Mouse (Mus musculus) liver, adult 2 months (tissue): ENCODE measurements at regions not wholly inside any gene's neighbourhood (a gene's known extent, or its start where the extent isn't known, plus 50 kb on each side); places are given as distances from the start of the nearest gene placed in this dataset.

ENCODE experiments used
- DNase-seq: peaks from one replicate; pipeline ENCODE4 v3.0.0-alpha.2; 2011; ENCODE audit warnings: low read depth, low spot score; ENCODE audit errors: extremely low read depth
- H3K27ac ChIP-seq: fragments of 200-500 bp; replicated peaks from 2 replicates; pipeline ENCODE4 v1.5.1; 2012; ENCODE audit warnings: low read depth, mild to moderate bottlenecking, control low read depth, inconsistent platforms, low read length; ENCODE audit not compliant: insufficient read depth
- H3K27me3 ChIP-seq: fragments of 200-500 bp; 2 replicates; pipeline ENCODE4 v1.6.1; 2012; ENCODE audit warnings: mild to moderate bottlenecking, moderate library complexity, low read length, inconsistent platforms; ENCODE audit not compliant: control insufficient read depth, insufficient read depth
- H3K36me3 ChIP-seq: fragments of 200-500 bp; 2 replicates; pipeline ENCODE4 v1.6.1; 2012; ENCODE audit warnings: low read length, inconsistent platforms; ENCODE audit not compliant: control insufficient read depth, insufficient read depth
- H3K4me1 ChIP-seq: fragments of 200-500 bp; 2 replicates; pipeline ENCODE4 v1.6.1; 2011; ENCODE audit warnings: low read length; ENCODE audit not compliant: control insufficient read depth, insufficient read depth
- H3K4me3 ChIP-seq: fragments of 200-500 bp; 2 replicates; pipeline ENCODE4 v1.5.1; 2011; ENCODE audit warnings: low read depth, mild to moderate bottlenecking, control low read depth, low read length, moderate library complexity; ENCODE audit not compliant: insufficient read depth
- H3K79me2 ChIP-seq: fragments of 200-500 bp; 2 replicates; pipeline ENCODE4 v1.6.1; 2012; ENCODE audit warnings: inconsistent platforms, mild to moderate bottlenecking, low read length, moderate library complexity; ENCODE audit not compliant: control insufficient read depth, insufficient read depth
- H3K9ac ChIP-seq: fragments of 200-500 bp; 2 replicates; pipeline ENCODE4 v1.6.1; 2012; ENCODE audit warnings: low read depth, mild to moderate bottlenecking, control low read depth, inconsistent platforms, low read length
- CTCF ChIP-seq: fragments of 200-500 bp; IDR thresholded peaks from 2 replicates; pipeline ENCODE4 v1.5.1; 2011; ENCODE audit warnings: low read depth, low read length, control low read depth
- POLR2A ChIP-seq: fragments of 200-500 bp; IDR thresholded peaks from 2 replicates; pipeline ENCODE4 v1.6.1; 2011; ENCODE audit warnings: low read length, control low read depth; ENCODE audit not compliant: insufficient read depth; ENCODE audit errors: extremely low read depth
- WGBS: fragments of 180-500 bp; shearing (Covaris S2); methylation state at CpG from one replicate; pipeline ENCODE4 v1.1.7; 2018; 5-methylcytosine and 5-hydroxymethylcytosine counted together

DNA sequence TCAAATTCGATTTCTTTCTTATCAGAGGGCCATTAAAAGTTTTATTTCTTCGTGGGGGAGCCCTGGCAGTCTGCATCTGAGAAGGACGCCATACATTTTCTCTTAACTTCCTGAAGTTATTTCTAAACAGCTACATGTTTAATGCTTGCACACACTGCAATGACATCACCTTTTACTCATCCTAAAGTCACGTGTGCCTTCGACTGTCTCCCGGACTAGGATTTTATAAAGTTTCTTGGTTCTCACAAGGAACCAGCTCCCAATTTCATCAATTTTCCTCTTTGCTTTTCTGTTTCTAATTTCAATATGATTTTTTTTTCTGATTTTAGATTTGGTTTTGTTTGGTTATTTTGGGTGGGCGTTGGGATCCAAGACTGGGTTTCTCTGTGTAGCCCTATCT lies 73.8 kb upstream of the Lrig3 start:
- 87% methylated on average over 7 of the region's 7 CpGs for WGBS
- TF ChIP-seq CTCF (no peak), POLR2A (no peak)
- Histone ChIP-seq H3K4me1 (no peaks in the 10 kb centered on the region; the same call in 1 of the 2 replicates), H3K27ac (no peak overlapping the region), H3K79me2 (no peaks in the 10 kb centered on the region), H3K9ac (no peak overlapping the region), H3K4me3 (no peak overlapping the region), H3K27me3 (no peaks in the 10 kb centered on the region), H3K36me3 (no peaks in the 10 kb centered on the region)
- no peak for DNase-seq

DNA sequence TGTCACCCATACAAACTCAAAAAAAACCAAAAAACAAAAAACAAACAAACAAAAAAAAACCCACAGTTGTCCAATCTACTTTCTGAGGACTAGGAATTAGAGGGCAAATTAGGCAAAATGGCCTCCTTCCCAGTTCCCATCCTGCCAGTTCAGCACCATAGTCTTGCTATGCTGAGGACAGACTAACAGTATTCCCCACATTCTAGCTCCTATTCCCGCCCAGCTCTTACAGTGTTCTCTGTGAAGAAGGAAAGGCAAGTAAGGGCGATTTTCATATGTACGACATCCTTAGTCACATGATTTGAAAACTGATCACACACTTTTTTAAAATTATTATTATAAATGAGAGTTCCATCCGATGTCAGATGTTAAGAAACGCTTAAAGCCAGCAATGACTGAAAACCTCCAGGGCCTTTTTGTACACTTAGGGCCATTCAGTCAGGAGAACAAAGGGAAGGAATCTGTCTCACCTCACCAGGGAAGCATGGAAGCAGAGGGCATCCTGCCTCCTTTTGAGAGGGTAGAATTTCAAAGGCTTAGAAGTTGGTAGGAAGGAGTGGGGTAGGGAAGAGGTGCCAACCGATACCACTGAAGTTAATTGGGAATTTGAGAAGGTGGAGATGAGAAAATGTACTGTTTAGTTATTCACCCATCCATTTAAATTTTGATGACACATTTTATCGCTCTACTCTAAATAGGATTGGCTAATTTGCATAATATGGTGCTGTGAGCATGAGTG lies 70.1 kb upstream of the Lrig3 start:
- no peaks in the 10 kb centered on the region for H3K36me3 ChIP-seq
- H3K27me3 ChIP-seq: no peaks in the 10 kb centered on the region
- no peaks in the 10 kb centered on the region for H3K4me1 ChIP-seq
- no peaks in the 10 kb centered on the region for H3K79me2 ChIP-seq
- no peak for DNase-seq
- no peak overlapping the region for H3K4me3 ChIP-seq
- no peak overlapping the region for H3K9ac ChIP-seq
- 83% methylated on average over 7 of the region's 7 CpGs for WGBS
- no peak overlapping the region for H3K27ac ChIP-seq
- TF ChIP-seq POLR2A: no peak
- no peak for TF ChIP-seq CTCF

DNA sequence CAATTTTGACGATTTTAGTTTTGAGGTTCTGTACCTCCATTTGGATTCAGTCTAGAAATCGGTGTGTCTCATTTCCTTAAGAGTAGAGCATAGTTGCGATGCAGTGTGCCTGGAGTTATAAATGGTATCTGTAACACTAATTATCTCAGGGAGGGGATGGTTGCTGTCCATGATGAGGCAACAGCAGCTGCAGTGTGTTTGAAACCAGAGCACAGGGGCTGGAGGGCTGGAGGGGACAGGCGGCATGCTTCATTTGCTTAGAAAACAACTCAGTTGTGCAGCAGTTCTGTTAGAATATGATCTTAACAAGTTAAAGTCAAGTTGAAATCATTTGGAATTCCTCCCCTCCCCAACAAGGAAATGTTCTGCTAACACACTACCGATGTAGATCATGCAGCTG lies 69.3 kb upstream of the Lrig3 start:
- H3K9ac ChIP-seq: no peak overlapping the region
- H3K36me3 ChIP-seq: no peaks in the 10 kb centered on the region
- TF ChIP-seq CTCF (no peak), POLR2A (no peak)
- H3K79me2 ChIP-seq: no peaks in the 10 kb centered on the region
- no peaks in the 10 kb centered on the region for H3K27me3 ChIP-seq
- no peak overlapping the region for H3K4me3 ChIP-seq
- H3K27ac ChIP-seq: no peak overlapping the region
- 85% methylated on average over 5 of the region's 5 CpGs for WGBS
- H3K4me1 ChIP-seq: no peaks in the 10 kb centered on the region
- no peak for DNase-seq

DNA sequence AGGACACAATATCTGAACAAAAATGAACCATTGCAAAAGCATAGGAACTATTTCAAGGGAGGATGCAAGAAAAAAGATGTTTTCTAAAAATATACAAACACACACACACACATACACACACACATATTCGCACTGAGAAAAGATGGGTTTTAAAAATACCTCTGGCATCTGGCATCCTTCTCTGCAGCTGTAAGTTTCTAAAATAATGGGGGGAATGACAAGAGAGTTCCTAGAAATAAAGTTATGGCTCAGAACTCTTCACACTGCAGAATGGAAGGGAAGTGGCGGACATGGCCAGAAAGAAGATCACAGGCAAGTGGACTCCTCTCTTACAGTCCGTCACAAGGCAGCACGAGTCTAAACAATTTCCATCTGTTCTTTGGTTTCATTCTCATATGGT lies 66.5 kb upstream of the Lrig3 start:
- Histone ChIP-seq H3K9ac (no peak overlapping the region), H3K4me3 (no peak overlapping the region), H3K79me2 (no peaks in the 10 kb centered on the region), H3K4me1 (no peaks in the 10 kb centered on the region), H3K27me3 (no peaks in the 10 kb centered on the region), H3K27ac (no peak overlapping the region), H3K36me3 (no peaks in the 10 kb centered on the region)
- DNase-seq: no peak
- TF ChIP-seq CTCF (no peak), POLR2A (no peak)
- WGBS: 96% methylated on average over 4 of the region's 4 CpGs

DNA sequence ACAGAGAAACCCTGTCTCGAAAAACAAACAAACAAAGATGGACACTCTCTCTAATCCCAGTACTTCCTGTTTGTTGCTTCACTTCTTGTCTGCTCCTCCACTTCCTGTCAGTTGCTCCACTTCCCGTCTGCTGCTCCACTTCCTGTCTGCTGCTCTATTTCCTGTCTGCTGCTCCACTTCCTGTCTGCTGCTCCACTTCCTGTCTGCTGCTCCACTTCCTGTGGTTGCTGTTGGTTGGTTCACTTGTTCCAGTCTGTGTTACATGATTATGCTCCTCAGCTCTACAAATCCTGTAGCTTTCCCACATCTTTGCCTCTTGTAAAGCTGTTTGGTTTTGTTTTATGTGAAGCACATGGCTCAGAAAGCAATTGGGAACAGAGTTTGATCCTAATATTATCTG lies 65.4 kb upstream of the Lrig3 start:
- H3K27ac ChIP-seq: no peak overlapping the region
- WGBS: 82% methylated on average over 2 of the region's 2 CpGs
- DNase-seq: no peak
- H3K27me3 ChIP-seq: no peaks in the 10 kb centered on the region
- no peak overlapping the region for H3K9ac ChIP-seq
- TF ChIP-seq POLR2A (no peak), CTCF (no peak)
- H3K4me1 ChIP-seq: no peaks in the 10 kb centered on the region
- no peak overlapping the region for H3K4me3 ChIP-seq
- H3K79me2 ChIP-seq: no peaks in the 10 kb centered on the region
- H3K36me3 ChIP-seq: no peaks in the 10 kb centered on the region

DNA sequence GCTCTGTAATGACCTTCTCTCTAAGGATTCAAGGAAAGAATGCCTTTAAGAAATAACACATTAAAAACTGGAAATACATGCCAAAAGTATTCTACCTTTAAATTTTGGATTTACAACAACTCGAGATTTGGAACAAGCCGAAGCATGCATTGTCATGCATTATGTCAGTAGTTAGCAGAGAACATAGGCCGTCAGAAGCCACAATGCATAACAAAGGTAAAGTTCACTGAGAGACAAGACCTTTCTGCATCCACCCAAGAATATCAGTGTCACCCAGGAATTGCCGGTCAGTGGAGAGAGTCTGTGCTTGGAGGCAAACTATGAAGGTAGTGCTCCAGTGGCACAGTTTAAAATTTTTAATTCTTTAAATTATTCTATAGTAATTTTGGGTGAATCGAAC lies 63.3 kb upstream of the Lrig3 start:
- Histone ChIP-seq H3K36me3 (no peaks in the 10 kb centered on the region), H3K9ac (no peak overlapping the region), H3K27ac (no peak overlapping the region), H3K79me2 (no peaks in the 10 kb centered on the region), H3K4me1 (no peaks in the 10 kb centered on the region), H3K27me3 (no peaks in the 10 kb centered on the region), H3K4me3 (no peak overlapping the region)
- 81% methylated on average over 5 of the region's 5 CpGs for WGBS
- TF ChIP-seq POLR2A (no peak), CTCF (no peak)
- DNase-seq: no peak
